Mouse (Mus musculus) ovary, postnatal 14 days (tissue): Measurements from ENCODE around the gene Pex16.
"Not testable (repeated sequence)": the region's sequence is repeated elsewhere in the genome, so short reads cannot be mapped to it uniquely, and the experiment has no call there.

Source experiments
- DNase-seq: peaks from one replicate; pipeline ENCODE4 v3.0.0; 2022; ENCODE audit warnings: low spot score

Pex16 gene

DNA sequence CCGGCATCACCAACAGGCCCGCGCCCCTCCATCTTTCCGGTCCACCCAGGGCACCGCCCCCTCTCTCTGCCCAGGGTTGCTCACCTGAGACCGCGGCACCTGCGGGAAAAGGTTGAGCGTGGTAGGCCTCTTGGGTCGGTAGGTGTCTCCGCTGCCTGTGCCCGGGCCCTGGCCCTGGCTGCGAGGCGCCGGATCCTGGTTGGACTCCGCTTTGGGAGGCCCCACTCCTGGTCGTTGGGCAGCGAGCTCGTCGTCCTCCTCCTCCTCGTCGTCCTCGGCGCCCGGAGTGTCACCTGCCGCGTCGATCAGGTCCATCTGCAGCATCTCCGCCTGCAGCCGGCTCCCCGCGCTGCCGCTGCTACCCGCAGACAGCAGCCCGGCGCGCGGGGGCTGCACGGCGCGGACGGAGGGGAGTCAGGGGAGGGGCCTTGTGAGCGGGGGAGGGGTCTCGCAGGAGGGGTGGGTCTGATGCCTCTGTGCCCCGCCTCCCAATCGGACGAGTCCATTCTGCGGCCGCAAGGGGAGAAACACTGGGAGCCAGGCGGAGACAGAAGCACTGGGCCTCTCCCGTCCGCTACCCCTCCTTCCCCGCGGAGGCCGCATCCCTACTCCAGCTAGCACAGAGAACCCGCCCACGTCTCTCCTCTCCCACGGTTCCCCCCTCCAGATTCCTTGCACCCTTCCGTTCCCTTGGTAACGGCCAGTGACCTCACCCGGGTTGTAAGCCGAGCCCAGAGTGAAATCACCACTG, 14.6 kb downstream of the Pex16 start:
- peak; percentile 81 for DNase-seq

DNA sequence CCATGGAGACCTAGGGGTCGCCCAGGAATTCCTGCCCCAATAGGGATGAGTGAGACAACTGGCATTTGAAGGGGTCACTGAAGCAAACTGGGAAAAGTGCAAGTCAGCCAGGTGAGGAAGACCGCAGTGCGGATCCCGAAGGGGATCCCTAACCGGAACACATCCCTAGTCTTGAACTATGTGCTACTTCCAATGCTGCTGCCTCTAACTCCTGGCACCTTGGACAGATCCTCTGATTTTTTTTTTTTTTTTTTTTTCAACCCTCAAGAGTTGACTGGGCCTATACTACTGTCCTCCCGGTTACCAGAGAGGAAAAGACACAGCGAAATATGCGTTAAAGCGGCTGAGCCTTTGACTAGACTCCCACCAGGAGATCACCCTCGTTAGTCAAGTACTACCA, 15.2 kb downstream of the Pex16 start:
- DNase-seq = no peak

DNA sequence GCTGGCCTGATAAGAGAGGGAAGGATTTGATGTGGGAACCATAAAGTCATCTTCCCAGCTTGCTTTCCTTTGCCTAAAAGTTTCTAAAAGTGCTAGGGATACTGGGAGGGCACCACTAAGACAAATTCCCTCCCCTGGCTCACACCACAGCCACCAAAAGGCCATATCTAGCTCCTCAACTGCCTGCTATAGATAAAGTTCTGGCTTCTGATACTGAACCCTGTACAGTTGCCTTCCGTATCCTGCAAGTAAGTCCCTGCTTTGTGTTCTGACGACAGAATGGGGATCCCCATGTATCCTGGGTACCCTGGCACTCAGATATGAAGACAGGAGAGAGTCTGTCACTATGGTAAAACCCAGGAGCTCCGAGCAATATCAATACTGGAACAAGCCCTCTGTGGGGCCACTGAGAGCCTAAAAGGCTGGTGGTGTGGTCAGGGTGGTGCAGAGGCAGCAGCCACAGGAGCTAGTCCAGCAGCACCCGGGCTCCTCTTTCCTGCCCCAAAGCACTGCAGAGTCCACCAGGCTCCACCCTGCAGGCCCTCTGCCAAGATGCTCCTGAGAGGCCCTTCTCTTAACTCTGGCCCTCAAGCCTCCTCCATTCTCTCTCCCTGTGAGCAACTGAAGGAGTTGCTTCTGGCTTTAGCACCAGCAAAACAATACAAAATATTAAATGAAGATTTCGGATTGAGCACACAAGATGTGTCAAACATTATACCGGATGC, 15.9 kb downstream of the Pex16 start:
- no peak for DNase-seq

- no peak for DNase-seq
These were observed 16.6 kb downstream of the Pex16 start for GRCm38 (mm10) chr2:92391116-92391515.

GRCm38 (mm10) chr2:92391703-92392317, 17.3 kb downstream of the Pex16 start:
- no peak for DNase-seq

GRCm38 (mm10) chr2:92392318-92393264, 18.1 kb downstream of the Pex16 start:
- no peak for DNase-seq

- DNase-seq = no peak
These were observed 21.1 kb downstream of the Pex16 start for GRCm38 (mm10) chr2:92395535-92395934.

DNA sequence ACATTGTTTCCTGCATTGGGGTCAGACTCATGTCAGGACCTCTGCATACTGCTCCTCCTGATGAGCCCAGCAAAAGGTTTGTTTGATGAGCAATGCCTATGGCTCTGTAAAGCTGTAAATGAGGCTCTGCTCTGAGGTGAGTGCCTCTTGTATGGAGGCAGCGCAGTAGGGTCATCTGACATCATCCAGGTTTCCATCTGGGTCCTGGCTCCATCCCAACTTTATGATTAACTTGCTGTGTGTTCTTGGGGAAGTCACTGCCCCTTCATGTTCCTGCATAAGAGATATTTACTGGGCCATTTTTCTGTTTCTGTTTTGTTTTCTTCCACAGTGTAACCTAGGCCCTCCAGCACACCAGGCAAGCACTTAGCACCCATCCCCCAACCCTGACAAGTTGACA, 23.0 kb downstream of the Pex16 start:
- DNase-seq = no peak

- DNase-seq = not testable (repeated sequence)
These were observed 25.4 kb downstream of the Pex16 start for GRCm38 (mm10) chr2:92399877-92400276.

DNA sequence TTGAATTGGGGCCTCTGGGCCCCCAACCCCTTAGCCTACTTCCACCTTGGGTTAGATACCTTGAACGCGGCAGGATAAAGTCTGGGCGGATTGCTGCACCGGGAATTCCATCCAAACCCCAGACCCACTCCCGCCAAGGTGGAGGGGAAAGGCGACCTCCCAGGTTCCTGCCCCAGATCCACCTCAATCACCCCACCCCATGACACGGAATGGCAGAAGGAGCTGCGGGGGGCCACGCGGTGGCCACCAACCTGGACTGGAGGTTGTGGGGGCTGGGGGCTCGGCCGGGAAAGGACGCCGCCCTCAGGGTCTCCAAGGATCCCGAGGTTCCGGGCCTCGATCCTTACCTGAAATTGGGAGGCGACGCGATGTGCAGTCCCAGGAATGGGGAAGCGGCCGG, 26.2 kb downstream of the Pex16 start:
- DNase-seq = no peak

- no peak for DNase-seq
These were observed 26.6 kb downstream of the Pex16 start, which contains the start of gene Mapk8ip1 for GRCm38 (mm10) chr2:92401091-92401561. Mapk8ip1 (minus strand) TSS chr2:92401263.

DNA sequence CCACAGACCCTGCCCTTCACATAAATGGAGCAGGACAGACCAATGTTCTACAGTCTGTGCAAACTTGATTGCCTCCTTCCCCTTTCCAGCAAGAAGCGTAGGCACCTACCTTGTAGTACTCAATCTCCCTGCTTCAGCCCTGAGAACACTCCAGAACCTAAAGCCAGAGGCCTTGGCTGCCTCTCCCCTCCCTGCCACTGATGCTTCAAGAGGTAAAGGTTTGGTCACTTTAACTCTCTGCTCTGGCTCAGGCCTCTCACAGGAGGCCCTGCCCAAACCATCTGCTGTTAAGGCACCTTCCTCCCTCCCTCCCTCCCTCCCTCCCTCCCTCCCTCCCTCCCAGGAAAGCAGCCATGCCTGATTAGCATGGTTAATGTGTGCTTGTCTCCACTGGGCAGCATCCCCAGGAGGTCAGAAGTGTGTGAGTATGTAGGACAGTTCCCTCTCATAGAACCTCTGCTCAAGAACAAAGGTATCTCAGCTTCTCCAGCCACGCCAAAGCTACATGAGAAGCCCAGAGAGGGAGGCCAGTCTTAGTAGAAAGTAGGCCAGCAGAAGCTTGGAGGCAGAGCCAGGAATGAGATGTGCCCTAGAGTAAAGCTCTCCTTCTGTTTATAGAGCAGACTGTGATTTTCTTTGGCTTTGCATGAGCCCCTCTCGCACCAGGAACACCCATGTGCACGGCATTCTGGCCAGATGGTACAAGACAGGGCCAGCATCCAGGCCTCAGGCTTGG, 28.3 kb downstream of the Pex16 start:
- no peak for DNase-seq

DNA sequence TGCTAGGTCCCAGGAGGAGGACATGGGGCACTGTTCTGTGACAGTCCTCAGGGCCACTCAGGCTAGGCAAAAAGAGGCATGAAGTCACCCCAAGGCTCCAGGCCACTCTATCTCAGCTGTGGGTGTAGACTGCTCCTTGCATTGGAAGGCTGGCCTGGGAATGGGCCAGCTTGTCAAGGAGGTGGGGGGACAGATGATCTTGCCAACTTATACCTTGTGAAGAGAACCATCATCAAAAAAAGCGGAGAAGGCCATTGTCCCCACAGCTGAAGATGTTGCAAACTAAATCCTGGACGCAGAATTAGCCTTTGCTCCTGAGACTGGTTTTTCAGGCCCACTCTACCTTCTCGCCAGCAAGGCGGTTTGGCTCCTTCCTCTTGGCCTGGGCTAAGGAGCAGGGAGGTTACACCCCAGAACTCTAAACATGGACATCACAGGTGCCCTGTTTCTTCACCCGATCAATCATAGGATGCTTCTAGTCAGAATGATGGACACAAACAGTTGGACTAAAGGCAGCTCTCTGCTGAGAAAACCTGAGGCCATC, 29.4 kb downstream of the Pex16 start:
- no peak for DNase-seq

DNA sequence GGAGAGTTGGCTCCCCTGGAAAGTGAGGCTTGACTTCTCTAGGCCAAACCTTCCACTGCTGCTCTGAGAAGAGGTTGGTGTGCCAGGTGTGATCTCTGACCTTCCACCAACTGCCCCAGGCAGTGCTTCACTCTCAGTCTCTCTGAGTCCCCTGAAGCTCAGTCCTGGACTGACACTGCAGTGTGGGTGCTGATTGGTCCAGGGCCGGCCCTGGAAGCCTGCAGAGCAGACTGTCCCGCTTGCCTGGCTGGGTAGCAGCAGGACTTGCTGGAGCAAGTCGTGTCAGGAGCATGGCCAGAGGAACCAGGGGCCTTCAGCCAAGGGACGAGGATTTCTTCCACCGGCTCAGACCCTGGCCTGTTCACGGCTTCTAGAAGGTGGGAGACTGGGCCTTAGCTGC, 30.3 kb downstream of the Pex16 start:
- no peak for DNase-seq

GRCm38 (mm10) chr2:92405687-92406086, 31.2 kb downstream of the Pex16 start:
- DNase-seq = no peak

DNA sequence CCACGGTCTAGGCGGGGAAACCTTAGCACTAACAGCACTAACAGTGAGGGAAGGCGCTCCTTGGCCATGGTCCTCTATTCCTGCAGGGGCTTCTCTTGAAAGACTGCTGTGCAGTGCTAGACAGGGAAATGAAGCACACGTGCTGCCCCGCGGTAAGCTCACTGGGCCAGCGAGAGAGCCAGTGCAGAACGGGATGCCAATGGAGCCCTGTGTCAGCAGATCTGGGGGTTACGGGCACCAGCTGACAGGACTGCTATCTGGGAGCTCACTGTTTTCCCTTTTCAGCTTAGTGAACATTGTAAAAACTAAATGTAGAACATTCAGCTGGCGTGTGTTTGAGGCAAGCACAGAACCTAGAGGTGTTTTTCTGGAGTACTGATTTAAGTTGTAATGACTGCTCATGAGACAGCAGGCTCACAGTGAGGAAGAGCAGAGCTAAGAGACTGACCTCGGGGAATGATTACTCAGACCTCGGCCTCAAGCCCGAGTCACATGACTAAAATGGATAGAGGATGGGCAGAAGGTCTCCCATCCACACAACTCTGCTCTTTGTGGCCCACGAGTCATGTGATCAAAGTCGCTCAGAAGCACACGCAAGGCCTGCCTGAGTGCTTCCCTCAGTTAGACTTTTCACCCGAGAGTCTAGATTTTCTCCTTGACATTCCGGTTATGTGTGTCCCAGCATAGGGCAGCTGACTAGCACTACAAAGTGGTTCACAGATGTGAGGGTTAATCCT, 34.0 kb downstream of the Pex16 start:
- no peak for DNase-seq

DNA sequence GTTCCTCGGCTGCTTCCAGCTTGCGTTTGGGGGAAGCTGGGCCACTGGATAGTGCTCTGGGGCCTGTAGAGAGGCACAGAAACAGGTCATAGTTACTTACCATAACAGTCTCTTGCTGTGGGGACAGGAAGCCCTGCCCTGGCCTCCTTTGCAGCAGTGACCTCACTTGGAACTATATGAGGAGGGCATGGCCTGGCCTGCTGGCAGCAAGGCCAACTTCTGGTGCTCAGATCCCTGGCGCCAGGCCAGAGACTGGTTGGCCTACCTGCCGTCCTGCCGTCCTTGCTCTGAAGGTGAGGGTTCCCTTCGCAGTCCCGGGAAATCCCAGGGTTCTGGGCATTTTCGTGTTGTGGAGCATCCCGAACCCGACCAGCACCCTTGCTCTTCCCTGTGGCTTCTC, 37.2 kb downstream of the Pex16 start:
- no peak for DNase-seq

DNA sequence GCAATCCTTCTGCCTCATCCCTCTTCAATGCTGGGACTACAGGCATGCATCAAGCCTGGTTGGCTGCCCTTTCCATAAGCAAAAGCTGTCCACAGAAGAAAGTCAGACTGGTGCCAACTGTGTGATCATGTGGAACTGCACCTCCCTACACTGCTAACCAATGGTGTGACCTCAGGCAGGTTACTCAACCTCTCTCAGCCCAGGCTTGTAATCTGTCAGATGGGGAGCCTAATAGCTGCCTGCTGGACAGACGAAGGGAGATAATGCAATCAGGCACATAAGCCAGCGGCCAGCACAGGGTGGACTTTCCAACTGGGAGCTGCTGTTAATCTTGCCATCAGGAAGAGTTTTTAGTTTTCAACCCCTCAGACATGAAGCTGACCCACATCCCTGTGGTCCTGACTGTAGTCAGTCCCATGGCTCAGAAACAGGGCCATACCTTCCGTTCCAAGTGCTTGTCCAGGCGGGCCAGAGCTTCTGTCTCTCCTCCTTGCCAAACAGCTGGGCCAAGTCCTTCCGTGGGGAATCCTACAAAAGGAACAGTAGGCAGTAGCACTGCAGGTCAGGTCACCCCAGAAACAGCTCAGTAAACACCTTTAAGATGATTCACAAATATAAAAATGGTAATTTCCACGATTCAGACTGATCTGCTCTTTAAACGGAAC, 47.4 kb downstream of the Pex16 start:
- DNase-seq = no peak

DNA sequence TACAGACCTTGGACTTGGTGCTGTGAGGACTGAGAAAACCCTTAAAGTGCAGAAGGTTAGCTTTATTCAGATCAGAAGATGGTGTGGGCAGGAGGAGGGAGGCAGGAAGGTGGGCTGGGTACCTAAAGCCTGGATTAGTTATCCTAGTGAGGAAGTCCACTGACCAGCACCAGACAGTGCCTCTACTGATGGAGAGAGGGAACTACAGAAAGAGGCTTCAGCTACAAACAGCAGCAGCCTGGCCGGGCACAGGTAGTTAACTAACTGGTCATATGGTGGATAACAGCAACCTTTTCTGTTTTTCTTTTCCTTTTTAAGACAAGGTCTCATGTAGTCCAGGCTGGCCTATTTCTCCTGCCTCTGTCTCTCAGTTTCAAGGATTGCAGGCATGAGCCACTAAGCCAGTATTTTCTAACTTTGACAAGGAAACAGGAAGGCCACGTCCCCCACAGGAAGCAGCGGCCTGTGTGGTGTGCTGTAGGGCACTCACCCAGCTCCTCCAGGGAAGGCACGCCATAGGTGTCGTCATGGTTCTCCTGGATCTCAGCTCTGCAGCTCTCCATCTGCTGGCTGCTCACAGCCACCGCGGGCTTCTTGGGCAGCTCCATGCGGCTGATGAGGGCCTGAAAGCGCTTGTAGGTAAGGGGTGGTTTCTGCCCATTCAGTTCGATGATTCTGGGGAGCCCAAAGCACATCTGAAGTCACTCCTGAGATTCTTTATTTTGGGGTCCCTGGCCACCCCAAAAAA, 48.1 kb downstream of the Pex16 start:
- DNase-seq = no peak
